Mouse (Mus musculus) heart, embryonic 13.5 days (tissue): ENCODE measurements at regions not wholly inside any gene's neighbourhood (a gene's known extent, or its start where the extent isn't known, plus 50 kb on each side); places are given as distances from the start of the nearest gene placed in this dataset.

Experiments
- ATAC-seq: fragments of 200-750 bp; cut with Nextera tagmentation; 2 replicates; pipeline ENCODE4 v1.8.0; 2017; ENCODE audit warnings: moderate TSS enrichment; ENCODE audit not compliant: insufficient number of reproducible peaks, low FRiP score, low TSS enrichment; ENCODE audit errors: extremely low read depth
- H3K27ac ChIP-seq: fragments of 300-500 bp; sonication (generic); replicated peaks from 2 replicates; pipeline ENCODE4 v1.5.1; 2015; ENCODE audit warnings: moderate library complexity, mild to moderate bottlenecking, inconsistent platforms
- H3K27me3 ChIP-seq: fragments of 300-500 bp; sonication (generic); replicated peaks from 2 replicates; pipeline ENCODE4 v1.6.1; 2015; ENCODE audit warnings: mild to moderate bottlenecking, inconsistent platforms
- H3K36me3 ChIP-seq: fragments of 300-500 bp; sonication (generic); 2 replicates; pipeline ENCODE4 v1.6.1; 2015; ENCODE audit warnings: mild to moderate bottlenecking, inconsistent platforms
- H3K4me1 ChIP-seq: fragments of 300-500 bp; sonication (generic); 2 replicates; pipeline ENCODE4 v1.6.1; 2015; ENCODE audit warnings: inconsistent platforms
- H3K4me2 ChIP-seq: fragments of 300-500 bp; sonication (generic); 2 replicates; pipeline ENCODE4 v1.6.1; 2015; ENCODE audit warnings: inconsistent platforms, mild to moderate bottlenecking, moderate library complexity
- H3K4me3 ChIP-seq: fragments of 300-500 bp; sonication (generic); 2 replicates; pipeline ENCODE4 v1.5.1; 2015; ENCODE audit warnings: moderate library complexity, mild to moderate bottlenecking, inconsistent platforms
- H3K9ac ChIP-seq: fragments of 300-500 bp; sonication (generic); 2 replicates; pipeline ENCODE4 v1.6.1; 2015; ENCODE audit warnings: inconsistent platforms, mild to moderate bottlenecking, moderate library complexity
- H3K9me3 ChIP-seq: fragments of 300-500 bp; sonication (generic); 2 replicates; pipeline ENCODE4 v1.6.1; 2016; ENCODE audit warnings: inconsistent platforms
- WGBS: fragments of 180-500 bp; shearing (Covaris S2); methylation state at CpG from one replicate; pipeline ENCODE4 v1.1.7; 2015; ENCODE audit warnings: mixed read lengths; 5-methylcytosine and 5-hydroxymethylcytosine counted together

GRCm38 (mm10) chr1:129219098-129219497 is 54.0 kb upstream of the Thsd7b start:
- 75% methylated on average over 2 of the region's 2 CpGs for WGBS
- Histone ChIP-seq H3K4me3 (no peak overlapping the region), H3K9ac (no peak overlapping the region), H3K27ac (no peak overlapping the region), H3K4me2 (no peak overlapping the region), H3K27me3 (no peaks in the 10 kb centered on the region), H3K4me1 (no peaks in the 10 kb centered on the region), H3K9me3 (no peaks in the 10 kb centered on the region), H3K36me3 (no peaks in the 10 kb centered on the region)
- ATAC-seq = no peak

- H3K27me3 ChIP-seq = no peaks in the 10 kb centered on the region
- no peaks in the 10 kb centered on the region for H3K4me1 ChIP-seq
- H3K27ac ChIP-seq = no peak overlapping the region
- H3K9me3 ChIP-seq = no peaks in the 10 kb centered on the region
- no peak overlapping the region for H3K4me3 ChIP-seq
- H3K36me3 ChIP-seq = no peaks in the 10 kb centered on the region
- WGBS = 88% methylated on average over 1 of the region's 1 CpGs
- no peak overlapping the region for H3K4me2 ChIP-seq
- no peak for ATAC-seq
- H3K9ac ChIP-seq = no peak overlapping the region
Measured at GRCm38 (mm10) chr1:129208806-129209205, 64.3 kb upstream of the Thsd7b start.

GRCm38 (mm10) chr1:129208406-129208805 is 64.7 kb upstream of the Thsd7b start:
- H3K9me3 ChIP-seq = no peaks in the 10 kb centered on the region
- no peak overlapping the region for H3K4me3 ChIP-seq
- H3K36me3 ChIP-seq = no peaks in the 10 kb centered on the region
- 51% methylated on average over 2 of the region's 2 CpGs for WGBS
- no peak overlapping the region for H3K9ac ChIP-seq
- no peak overlapping the region for H3K4me2 ChIP-seq
- no peaks in the 10 kb centered on the region for H3K27me3 ChIP-seq
- ATAC-seq = no peak
- no peak overlapping the region for H3K27ac ChIP-seq
- H3K4me1 ChIP-seq = no peaks in the 10 kb centered on the region

GRCm38 (mm10) chr1:129207674-129208073 is 65.4 kb upstream of the Thsd7b start:
- 77% methylated on average over 5 of the region's 5 CpGs for WGBS
- ATAC-seq = no peak

GRCm38 (mm10) chr1:129180174-129180759 is 92.8 kb upstream of the Thsd7b start:
- no peak overlapping the region for H3K4me3 ChIP-seq
- no peaks in the 10 kb centered on the region for H3K36me3 ChIP-seq
- H3K4me1 ChIP-seq = no peaks in the 10 kb centered on the region
- no peaks in the 10 kb centered on the region for H3K9me3 ChIP-seq
- WGBS = 72% methylated on average over 3 of the region's 3 CpGs
- no peaks in the 10 kb centered on the region for H3K27me3 ChIP-seq
- H3K4me2 ChIP-seq = no peak overlapping the region
- H3K9ac ChIP-seq = no peak overlapping the region
- no peak for ATAC-seq
- no peak overlapping the region for H3K27ac ChIP-seq

More at GRCm38 (mm10) chr1:129207674-129208073, 65.4 kb upstream of the Thsd7b start:
- no peak overlapping the region for H3K9ac ChIP-seq
- no peaks in the 10 kb centered on the region for H3K27me3 ChIP-seq
- no peaks in the 10 kb centered on the region for H3K36me3 ChIP-seq
- H3K27ac ChIP-seq = no peak overlapping the region
- no peak overlapping the region for H3K4me3 ChIP-seq
- no peak overlapping the region for H3K4me2 ChIP-seq
- H3K9me3 ChIP-seq = no peaks in the 10 kb centered on the region
- H3K4me1 ChIP-seq = no peaks in the 10 kb centered on the region

GRCm38 (mm10) chr1:129169936-129170335 is 103.2 kb upstream of the Thsd7b start:
- no peak for ATAC-seq
- 69% methylated on average over 8 of the region's 8 CpGs for WGBS
- no peak overlapping the region for H3K27ac ChIP-seq
- no peak overlapping the region for H3K4me2 ChIP-seq
- no peaks in the 10 kb centered on the region for H3K27me3 ChIP-seq
- H3K36me3 ChIP-seq = no peaks in the 10 kb centered on the region
- H3K4me1 ChIP-seq = no peaks in the 10 kb centered on the region
- H3K9ac ChIP-seq = no peak overlapping the region
- no peak overlapping the region for H3K4me3 ChIP-seq
- no peaks in the 10 kb centered on the region for H3K9me3 ChIP-seq

GRCm38 (mm10) chr1:129150643-129151042 is 122.5 kb upstream of the Thsd7b start:
- Histone ChIP-seq H3K9me3 (no peaks in the 10 kb centered on the region), H3K4me3 (no peak overlapping the region), H3K4me1 (peaks cover 5% of the 10 kb centered on the region; the same call in 1 of the 2 replicates), H3K4me2 (no peak overlapping the region), H3K9ac (no peak overlapping the region), H3K36me3 (no peaks in the 10 kb centered on the region), H3K27ac (no peak overlapping the region), H3K27me3 (no peaks in the 10 kb centered on the region)
- WGBS = 47% methylated on average over 1 of the region's 1 CpGs
- no peak for ATAC-seq

- Histone ChIP-seq H3K4me2 (no peak overlapping the region), H3K4me3 (no peak overlapping the region), H3K27ac (no peak overlapping the region), H3K9me3 (no peaks in the 10 kb centered on the region), H3K4me1 (peaks cover 5% of the 10 kb centered on the region; the same call in 1 of the 2 replicates), H3K27me3 (no peaks in the 10 kb centered on the region), H3K9ac (no peak overlapping the region), H3K36me3 (no peaks in the 10 kb centered on the region)
- no peak for ATAC-seq
- 75% methylated on average over 7 of the region's 7 CpGs for WGBS
Measured at GRCm38 (mm10) chr1:129148733-129149388, 124.2 kb upstream of the Thsd7b start.

- no peak overlapping the region for H3K4me2 ChIP-seq
- no peak overlapping the region for H3K27ac ChIP-seq
- H3K4me1 ChIP-seq = peaks cover 5% of the 10 kb centered on the region; the same call in 1 of the 2 replicates
- no peak for ATAC-seq
- WGBS = 76% methylated on average over 4 of the region's 4 CpGs
- no peaks in the 10 kb centered on the region for H3K27me3 ChIP-seq
- no peaks in the 10 kb centered on the region for H3K9me3 ChIP-seq
- H3K9ac ChIP-seq = no peak overlapping the region
- no peak overlapping the region for H3K4me3 ChIP-seq
- H3K36me3 ChIP-seq = no peaks in the 10 kb centered on the region
Measured at GRCm38 (mm10) chr1:129146395-129147094, 126.6 kb upstream of the Thsd7b start.

GRCm38 (mm10) chr1:129138783-129139182 is 134.3 kb upstream of the Thsd7b start:
- H3K4me2 ChIP-seq = no peak overlapping the region
- no peak overlapping the region for H3K27ac ChIP-seq
- H3K4me1 ChIP-seq = no peaks in the 10 kb centered on the region
- no peaks in the 10 kb centered on the region for H3K27me3 ChIP-seq
- ATAC-seq = no peak
- H3K9me3 ChIP-seq = no peaks in the 10 kb centered on the region
- no peaks in the 10 kb centered on the region for H3K36me3 ChIP-seq
- H3K4me3 ChIP-seq = no peak overlapping the region
- H3K9ac ChIP-seq = no peak overlapping the region
- 67% methylated on average over 7 of the region's 7 CpGs for WGBS

- Histone ChIP-seq H3K27me3 (no peaks in the 10 kb centered on the region), H3K9me3 (no peaks in the 10 kb centered on the region), H3K4me3 (no peak overlapping the region), H3K36me3 (no peaks in the 10 kb centered on the region), H3K9ac (no peak overlapping the region), H3K4me2 (no peak overlapping the region), H3K4me1 (no peaks in the 10 kb centered on the region), H3K27ac (no peak overlapping the region)
- WGBS = 62% methylated on average over 1 of the region's 1 CpGs
- ATAC-seq = no peak
Measured at GRCm38 (mm10) chr1:129106961-129107557, 166.0 kb upstream of the Thsd7b start.
